Mouse (Mus musculus) urinary bladder, postnatal 25 days (tissue): Measurements from ENCODE around the gene Abhd2.
"Not testable (repeated sequence)": the region's sequence is repeated elsewhere in the genome, so short reads cannot be mapped to it uniquely, and the experiment has no call there.

Experiments
- DNase-seq: peaks from one replicate; pipeline ENCODE4 v3.0.0; 2022; ENCODE audit warnings: low spot score

The Abhd2 gene

DNA sequence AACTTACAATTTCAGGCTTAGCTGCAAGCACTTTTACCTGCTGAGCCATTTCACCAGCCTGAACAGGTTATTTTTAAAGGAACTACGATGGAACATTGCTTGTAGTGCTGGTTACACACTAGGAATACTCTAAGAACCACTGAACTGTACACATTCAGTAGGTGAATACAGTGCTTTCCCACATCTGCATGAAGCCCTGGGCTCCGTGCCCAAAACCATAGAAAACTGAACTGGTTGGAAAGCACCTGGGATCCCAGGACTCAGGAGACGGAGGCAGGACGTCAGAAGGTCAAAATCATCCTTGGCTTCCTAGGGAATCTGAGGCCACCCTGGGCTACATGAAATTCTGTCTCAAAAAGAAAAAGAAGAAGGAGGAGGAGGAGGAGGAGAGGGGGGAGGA lies 6.8 kb upstream of the Abhd2 start:
- no peak for DNase-seq

DNA sequence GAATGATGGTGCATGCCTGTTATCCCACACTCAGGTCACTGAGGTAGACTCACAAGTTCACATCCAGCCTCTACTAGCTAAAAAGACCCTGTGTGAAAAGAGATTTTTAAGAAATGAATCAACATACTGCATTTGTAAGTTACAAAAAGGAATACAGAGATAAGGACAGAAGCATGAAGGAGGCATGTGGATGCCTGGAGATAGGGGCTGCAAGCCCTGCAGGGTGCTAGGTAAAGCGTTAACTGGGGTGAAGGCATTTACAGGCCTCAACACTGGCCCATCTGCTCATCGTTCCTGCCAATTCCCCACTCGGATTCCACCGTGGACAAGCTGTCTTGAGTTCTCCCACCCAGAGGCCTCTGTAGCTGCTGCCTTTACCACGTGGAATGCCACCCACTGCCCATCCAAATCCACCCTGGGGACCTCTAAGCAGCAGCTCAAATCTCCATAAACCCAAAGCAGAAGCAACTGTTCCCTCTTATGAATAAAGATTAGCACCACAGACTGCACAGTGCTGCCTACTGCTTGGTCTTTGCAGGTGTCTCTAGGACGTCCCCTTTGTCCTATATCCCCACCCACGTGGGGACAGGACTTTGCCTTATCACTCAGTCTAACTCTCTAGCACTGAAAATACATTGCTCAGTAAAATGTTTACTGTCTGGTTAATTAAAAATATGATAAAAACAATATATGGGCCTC lies 5.2 kb upstream of the Abhd2 start:
- no peak for DNase-seq

DNA sequence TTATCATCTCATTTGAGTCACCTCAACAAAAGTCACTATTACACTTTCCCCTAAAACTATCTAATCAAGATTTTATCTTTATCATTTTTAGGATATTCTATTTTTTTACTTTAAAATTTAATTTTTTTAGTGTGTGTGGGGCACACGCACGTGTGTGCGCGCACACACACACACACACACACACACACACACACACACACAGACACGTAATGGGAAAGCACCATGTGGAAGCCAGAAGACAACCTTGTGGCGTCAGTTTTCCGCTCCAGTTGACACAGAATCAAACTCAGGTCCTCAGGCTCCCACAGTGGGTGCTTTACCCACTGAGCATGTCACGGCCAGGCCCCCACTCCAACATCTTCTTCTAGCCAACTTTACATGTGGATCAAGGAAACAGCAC lies 4.1 kb upstream of the Abhd2 start:
- DNase-seq = no peak

DNA sequence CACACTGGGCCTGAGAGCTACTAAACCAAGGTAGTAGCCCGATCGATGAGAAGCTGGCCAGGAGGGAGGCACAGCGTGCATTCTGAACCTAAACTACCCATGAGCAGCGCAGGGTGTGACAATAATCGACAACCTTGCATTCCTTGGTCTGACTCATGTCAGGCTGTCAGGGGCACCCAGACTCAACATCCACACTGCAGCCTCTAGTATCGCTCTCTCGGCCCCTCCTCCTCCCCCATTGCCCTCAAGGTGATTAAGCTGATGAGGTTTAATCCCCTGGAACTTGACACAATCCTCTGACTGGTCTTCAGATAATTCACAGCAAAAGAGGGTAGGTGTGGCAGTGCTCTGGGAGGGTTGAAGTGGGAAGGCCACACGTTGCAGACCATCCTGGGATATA lies 3.6 kb upstream of the Abhd2 start:
- DNase-seq = no peak

DNA sequence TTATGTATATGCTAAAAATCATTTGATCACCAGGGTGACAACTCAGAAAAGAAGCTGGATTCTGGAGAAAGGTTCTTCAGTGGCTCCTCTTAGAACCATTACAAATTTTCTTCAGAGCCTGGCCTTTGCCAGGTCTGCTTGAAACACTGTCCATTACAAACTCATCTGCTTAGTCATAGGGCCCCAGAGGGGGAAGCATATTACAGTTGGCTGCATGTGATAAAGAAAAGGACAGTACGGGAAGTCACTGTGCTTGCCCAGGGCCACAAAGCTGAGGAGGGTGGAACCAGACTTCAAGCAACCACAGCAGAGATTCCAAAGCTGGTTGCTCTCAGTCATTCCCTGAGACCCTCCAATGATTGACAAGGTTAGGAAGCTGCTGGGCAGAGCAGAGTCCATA lies 3.1 kb upstream of the Abhd2 start:
- no peak for DNase-seq

DNA sequence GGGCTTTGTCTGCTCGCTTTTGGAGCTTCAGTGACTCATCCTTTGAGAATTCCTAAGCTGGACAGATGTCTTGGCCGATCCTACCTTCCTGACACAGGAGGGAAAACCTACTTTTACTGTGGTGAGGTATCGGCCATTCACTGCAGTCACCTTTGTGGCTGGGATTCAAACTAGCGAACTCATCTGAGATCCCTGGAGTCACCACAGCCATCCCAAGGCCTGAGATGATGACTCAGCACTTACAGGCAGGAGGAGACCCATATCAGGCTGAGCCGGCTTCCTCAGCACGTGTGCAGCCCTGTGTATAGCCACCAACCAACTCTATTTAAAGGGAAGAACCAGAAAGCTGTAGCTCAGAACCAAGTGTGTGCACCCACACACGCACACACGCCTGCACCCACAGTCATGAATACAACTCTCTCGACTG lies 2.0 kb upstream of the Abhd2 start:
- DNase-seq = no peak

DNA sequence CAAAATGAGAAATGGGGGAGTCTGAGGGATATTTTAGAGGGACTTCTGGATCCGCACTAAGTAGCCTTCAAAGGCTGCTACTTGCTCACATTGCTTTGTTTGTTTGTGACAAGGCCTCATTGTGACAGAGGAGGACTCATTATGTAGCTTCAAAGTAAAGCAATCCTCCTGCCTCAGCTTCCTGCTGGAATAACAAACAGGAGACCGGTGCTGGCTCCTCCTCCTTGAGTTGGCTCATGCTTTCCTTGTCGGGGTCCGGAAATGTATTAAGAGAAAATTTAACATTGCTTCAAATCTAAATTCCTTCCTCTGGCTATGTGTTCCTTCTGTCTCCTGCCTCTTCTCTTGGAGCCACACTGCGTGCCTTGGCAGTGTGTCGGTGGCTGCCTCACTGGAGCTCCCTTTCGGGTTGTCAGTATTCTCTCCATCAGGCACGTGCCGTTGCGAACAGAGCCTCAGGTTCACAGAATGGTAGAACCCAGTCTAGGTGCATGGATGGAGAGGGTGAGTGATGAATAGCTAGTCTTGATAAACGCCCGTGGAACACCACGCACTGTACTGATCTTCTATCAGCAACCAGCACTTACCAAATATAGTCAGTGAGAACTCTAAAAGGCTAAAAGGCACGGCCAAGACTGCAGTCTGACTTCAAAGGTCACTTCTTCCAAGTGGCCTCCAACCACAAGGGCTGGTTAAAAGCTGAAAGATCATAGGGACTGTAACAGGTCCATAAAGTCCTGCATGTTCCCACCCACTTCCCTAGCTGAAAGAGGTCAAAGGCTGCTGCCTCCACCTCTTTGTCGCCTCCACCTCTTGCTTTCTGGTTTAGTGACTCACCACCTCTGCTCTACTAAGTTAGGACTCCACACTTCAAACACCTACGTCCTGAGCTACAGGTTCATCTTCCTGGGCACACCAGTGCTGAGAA lies 874 bp upstream of the Abhd2 start:
- no peak for DNase-seq

DNA sequence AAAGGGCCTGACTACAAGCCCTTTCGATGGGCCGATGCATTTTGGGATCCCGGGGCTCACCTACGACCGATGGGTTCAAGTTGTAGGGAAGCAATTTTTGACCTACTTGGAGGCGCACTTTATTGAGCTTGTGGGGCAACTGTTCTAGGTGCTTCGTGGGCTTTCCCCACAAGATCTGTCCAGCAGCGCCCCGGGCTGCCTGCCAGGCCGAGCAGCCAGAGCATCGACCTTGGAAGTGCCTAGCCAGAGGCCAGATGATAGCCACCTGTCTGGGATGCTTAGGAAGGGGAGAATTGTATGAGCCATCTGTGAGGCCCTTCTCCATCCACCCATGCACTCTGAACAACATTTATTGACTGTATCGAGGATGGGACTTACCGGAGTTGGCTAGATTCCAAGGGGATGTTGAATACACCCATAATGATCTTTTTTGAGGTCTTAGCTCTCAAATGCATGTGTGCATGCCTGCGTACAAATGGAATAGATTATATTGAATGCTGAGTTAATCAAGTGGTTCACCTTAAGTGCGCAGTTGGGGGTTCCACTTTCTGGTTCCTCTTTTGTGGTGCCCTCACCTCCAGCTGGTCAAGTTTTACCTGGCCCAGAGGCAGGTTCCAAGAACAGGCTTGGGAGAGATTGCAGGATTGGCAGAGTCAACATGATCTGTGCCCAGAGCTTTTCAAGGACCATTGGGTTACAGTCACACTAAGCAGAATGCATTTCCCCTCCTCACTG lies 906 bp downstream of the Abhd2 start:
- DNase-seq = no peak

DNA sequence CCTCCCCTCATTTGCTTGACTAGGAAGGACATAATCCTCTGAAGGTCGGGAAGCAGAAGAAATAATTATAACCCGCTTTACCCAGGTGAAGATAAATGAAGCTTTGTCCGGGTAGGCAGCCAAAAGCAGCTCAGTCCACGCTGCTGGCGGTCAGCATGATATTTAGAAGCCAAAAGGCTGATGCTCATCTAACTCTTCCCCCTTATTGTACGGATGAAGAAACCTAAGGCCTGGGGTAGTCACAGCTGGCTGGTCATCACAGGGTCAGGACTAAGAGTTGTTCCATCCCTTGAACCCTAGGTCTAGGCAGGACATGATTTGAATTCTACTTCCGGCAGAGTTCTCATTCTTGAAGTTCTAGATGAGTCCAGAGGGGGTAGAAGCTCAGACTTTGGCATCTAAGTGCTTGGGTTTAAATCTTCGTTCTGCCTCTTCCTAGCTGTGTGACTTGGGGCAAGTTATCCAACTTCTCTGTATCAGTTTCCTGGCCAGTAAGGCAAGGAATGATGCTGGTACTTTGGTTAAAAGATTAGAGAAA lies 1.5 kb downstream of the Abhd2 start:
- DNase-seq = no peak

DNA sequence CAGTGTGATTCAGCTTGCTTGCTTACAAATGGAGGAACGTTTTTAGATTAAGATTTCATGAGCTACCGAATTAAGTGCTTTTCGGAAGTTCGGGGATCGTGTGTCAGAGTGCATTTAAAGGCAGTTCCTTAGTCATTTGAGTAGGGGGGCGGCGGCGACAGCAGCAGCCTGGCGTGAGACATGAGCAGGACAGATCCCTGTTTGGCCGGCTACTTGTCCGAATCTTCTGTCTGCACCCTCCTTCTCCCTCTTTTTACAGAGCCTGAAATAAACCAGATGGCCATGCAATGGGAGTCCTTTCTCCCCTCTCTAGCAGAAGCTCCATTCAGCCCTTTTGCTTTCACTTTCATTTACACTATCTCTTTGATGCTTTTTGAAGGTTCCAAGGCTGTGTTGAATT lies 2.3 kb downstream of the Abhd2 start:
- no peak for DNase-seq

DNA sequence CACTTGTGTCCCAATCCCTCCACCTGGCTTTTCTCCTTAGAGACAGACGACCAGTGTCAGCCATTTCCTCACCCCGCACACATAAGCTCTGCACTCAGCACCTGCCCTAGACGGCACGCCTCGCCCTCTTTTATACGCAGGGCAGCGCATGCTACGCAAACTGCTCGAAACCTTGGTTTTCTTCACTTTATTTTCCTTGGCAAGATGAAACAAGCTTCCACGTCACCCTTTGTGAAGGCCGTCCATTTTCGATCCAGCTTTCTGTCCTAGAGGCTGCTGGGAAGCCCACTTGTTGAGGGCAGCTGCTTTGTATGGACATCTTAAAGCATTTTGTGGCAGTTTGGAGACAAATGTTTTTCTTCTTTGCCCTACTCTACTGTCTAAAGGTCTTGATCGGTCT lies 5.4 kb downstream of the Abhd2 start:
- no peak for DNase-seq

DNA sequence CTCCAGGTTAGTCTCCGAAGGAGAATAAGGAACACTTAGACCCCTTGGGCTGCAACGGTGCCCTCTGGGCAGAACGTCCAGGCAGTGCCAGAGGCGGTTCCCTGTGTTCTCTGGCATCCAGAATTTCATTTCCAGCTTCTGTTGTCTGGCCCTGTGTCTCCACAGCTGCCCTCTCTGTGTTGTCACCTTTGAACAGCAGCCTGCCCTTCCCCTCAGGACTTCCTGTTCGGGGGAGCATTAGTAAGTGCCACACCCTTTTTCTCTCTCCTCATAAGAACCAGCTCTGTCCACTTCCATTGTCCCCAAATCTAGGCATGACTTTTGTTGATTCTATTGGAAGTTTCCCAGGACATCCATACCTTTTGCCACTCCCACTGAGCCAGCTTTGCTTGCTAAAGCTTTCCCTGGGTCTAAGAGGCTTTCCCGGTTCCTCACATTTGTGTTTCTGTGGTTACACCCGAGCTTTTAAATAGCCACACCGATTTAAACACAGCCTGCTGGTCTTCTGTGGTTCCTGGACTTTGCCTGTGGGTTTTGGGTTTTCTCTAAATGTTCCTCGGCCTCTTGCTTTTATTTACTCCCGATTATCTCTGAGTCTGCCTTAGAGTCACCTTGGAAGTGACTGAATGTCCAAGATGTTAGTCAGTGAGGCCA lies 6.5 kb downstream of the Abhd2 start:
- no peak for DNase-seq

DNA sequence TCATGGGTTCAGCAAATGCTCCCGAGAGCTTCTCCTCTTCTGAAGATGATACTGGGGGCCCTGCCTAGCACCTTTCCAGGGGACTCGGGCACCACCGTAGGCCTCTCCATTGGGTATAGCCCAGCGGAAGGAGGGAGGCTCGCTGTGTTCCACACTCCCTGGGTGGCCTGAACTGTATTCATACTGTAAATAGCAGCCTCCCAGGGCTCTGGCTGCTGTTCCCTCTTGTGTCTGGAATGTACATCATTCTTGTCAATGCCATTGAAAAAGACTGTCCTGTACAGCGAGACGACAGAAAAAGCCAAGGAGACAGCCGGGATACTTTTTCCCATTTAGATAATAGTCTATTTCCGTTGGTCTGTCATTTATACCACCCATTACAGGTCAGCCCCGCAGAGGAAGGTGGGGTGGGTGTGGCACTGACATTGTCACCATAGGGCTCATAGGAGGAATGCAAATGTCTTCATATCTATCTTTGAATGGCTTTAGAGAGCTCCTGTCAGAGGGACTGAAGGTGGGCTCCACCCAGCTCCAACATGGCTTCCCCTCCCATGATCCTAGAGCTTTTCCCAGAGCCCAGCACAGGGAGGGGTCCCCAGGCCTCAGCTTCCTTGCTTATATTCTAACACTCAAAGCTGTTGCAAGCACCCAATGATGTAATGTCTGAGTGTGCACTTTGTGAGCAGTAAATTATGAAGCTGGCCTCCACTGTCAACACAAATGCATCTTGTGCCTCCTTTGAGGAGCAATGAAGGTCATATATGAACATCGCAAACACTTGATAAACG lies 10.1 kb downstream of the Abhd2 start:
- DNase-seq = no peak

DNA sequence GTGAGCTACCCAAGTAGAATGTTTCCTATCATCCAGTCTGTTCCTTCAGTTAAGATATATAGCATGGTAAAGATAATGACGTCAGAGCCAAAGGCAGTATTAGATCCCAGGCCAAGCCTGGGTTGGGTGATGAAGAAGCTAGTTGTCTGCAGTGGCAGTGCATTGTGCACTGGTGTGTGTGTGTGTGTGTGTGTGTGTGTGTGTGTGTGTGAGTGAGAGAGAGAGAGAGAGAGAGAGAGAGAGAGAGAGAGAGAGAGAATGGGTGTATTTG lies 10.6 kb downstream of the Abhd2 start:
- DNase-seq = not testable (repeated sequence)

DNA sequence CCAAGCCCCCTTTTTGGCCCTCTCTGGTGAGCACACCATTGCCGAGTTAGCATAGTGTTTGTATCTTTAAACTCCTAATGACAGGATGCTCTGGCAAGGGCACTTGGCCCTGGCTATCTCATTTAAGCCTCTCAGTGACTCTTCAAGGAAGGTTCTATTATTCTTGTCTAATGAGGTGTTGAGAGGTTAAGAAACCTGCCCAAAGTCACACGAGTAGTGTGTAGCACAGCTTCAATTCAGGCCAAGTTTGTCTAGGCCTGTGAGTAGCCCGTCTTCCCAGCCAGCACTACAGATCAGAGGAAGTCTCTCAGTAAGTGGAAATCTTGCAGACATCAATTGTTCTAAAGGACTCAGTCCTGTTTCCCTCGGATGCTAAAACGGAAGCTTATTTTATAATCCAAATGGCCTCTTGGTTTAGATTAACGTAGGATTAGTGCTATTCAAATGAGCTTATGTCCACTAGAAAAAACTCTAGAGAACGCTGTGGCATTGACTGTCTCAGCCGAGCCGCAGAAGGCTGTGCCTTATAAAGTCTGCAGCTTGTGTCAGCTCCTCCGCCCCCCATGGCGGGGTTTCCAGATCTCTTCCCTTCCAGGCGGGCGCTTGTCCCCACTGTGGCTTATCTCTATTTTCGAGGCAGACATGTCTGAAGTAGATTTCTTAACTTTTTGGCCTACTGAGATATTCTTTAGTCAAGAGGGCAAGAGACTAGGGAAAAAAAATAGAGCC lies 11.3 kb downstream of the Abhd2 start:
- no peak for DNase-seq

DNA sequence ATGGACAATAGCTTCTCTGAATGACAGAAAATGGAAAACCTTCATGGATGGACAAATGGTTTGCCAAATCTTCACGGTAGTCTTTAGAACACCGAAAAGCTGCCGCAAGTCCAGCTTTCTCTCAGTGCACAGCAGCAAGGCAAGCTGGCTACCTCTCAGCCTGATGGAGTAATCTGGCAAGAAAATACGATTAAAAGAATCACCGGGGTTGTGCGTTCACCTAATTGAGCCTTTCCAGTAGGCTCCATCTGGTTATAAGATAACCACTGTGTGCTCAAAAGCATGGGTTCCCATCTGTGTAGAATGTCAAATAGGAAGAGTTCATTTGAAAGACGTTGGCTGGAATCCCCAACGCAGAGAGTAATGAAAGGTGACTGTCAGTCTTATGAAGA lies 11.9 kb downstream of the Abhd2 start:
- no peak for DNase-seq

DNA sequence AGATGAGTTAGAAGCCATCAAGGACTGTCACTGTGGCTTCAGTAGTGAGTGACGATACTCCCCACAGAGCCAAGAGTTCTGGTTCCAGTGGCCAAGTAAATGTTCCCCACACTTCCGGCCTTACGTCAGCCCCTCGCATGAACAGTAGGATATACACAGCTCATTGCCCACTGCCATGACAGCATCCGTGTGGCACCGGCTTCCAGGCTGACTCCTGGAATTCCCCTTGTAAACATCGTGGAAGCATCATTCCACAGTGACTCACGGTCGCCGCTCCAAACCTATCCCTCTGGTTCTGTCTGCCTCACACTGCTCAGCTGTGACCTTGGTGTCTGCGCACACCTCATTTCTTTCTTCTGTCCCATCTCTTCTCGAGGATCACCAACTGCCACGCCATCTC lies 12.4 kb downstream of the Abhd2 start:
- no peak for DNase-seq

DNA sequence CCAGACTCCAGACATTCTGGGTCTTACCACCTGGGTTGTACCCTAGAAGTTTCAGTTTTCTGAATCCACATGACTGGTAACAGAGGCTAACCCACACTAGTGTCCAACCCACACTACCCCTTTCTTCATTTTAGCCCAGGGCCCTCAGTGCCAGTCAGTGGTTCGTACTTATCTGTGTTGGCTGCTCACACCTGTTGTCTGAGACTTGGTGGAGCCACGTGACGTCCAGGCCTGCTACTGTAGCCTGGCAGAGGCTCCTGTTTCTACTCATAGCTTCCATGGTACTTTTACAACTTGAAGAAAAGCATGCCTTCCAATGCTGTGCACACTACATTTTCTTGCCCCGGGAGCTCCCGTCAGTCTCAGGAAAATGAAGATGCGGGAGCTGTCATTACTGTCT lies 14.2 kb downstream of the Abhd2 start:
- DNase-seq = no peak

DNA sequence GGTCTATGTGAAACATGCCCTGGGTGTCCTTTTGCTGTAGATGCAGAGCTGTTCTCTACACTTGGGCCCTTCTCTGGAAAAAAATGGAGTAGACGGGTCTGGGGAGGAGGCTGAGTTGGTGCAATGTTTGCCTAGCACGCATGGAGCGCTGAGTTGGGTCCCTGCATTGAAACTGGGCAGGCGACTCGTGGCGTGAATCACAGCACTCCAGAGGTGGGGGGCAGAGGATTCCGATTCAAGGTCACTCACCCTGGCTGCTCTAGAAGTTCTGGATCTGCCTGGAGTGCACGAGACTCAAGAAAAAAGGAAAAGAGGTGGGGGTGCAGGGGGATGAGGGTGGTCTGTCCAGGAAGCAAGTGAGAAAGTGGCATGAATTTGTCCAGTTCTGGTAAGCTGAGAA lies 14.9 kb downstream of the Abhd2 start:
- DNase-seq = no peak

DNA sequence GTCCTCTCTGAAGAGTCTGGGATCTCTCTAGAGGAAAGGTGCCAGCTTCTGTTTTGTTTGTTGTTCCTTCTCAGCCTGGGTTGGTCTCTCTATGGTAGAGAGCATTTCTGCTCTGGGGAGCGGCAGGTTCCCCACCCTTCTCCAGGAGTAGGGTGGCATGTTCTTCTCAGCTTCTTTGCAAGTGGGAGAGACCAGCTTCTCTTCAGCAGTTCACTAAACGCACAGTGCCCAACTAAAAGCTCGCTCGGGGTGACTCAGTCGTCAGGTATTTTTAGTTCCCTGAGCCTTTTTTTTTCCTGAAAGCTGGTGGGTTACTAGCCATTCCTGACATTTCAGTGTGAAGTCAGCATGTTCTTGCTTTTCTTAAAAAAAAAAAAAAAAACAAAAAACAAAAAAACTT lies 15.4 kb downstream of the Abhd2 start:
- DNase-seq = no peak
